Mouse (Mus musculus) E14TG2a.4 (cell line): ENCODE results near the gene Gm12830.

Experiments
- H3K27me3 ChIP-seq: 2 replicates; pipeline ENCODE4 v1.6.1; 2014; ENCODE audit warnings: low read length, control low read depth; ENCODE audit not compliant: insufficient read depth
- H3K36me3 ChIP-seq: 2 replicates; pipeline ENCODE4 v1.6.1; 2014; ENCODE audit warnings: low read length, control low read depth; ENCODE audit not compliant: insufficient read depth
- H3K4me1 ChIP-seq: replicated peaks from 2 replicates; pipeline ENCODE4 v1.6.1; 2014; ENCODE audit warnings: low read depth, low read length, control low read depth
- H3K4me3 ChIP-seq: replicated peaks from 2 replicates; pipeline ENCODE4 v1.5.1; 2014; ENCODE audit warnings: mild to moderate bottlenecking, low read length
- H3K9me3 ChIP-seq: 2 replicates; pipeline ENCODE4 v1.6.1; 2014; ENCODE audit warnings: low read length, control low read depth
- CTCF ChIP-seq: conservative IDR thresholded peaks from 2 replicates; pipeline ENCODE4 v1.5.1; 2014; ENCODE audit warnings: low read length
- NANOG ChIP-seq: IDR thresholded peaks from 2 replicates; pipeline ENCODE4 v1.6.1; 2014; ENCODE audit warnings: borderline replicate concordance, low read length, mixed read lengths
- POU5F1 ChIP-seq: IDR thresholded peaks from 2 replicates; pipeline ENCODE4 v1.6.1; 2014; ENCODE audit warnings: low read length, borderline replicate concordance

Gm12830 gene

GRCm38 (mm10) chr4:114901643-114902351 is 80.3 kb downstream of the Gm12830 start:
- peak overlapping the region; percentile 52 for H3K4me3 ChIP-seq
- H3K9me3 ChIP-seq = no peaks in the 10 kb centered on the region
- TF ChIP-seq POU5F1 (no peak), CTCF (no peak), NANOG (no peak)
- H3K4me1 ChIP-seq = peaks cover 35% of the 10 kb centered on the region
- no peaks in the 10 kb centered on the region for H3K36me3 ChIP-seq
- peaks cover 100% of the 10 kb centered on the region for H3K27me3 ChIP-seq

GRCm38 (mm10) chr4:114902641-114903421 is 81.3 kb downstream of the Gm12830 start:
- Histone ChIP-seq H3K4me3 (0 out of 2 replicates have a peak overlapping the region, but pooled peaks have one; percentile 23), H3K36me3 (no peaks in the 10 kb centered on the region), H3K27me3 (peaks cover 100% of the 10 kb centered on the region), H3K9me3 (no peaks in the 10 kb centered on the region), H3K4me1 (peaks cover 41% of the 10 kb centered on the region)
- TF ChIP-seq NANOG (no peak), POU5F1 (no peak), CTCF (no peak)

- no peak overlapping the region for H3K4me3 ChIP-seq
- no peak for TF ChIP-seq POU5F1
- no peak for TF ChIP-seq CTCF
- no peak for TF ChIP-seq NANOG
Measured at GRCm38 (mm10) chr4:114903422-114903782, 81.9 kb downstream of the Gm12830 start.

GRCm38 (mm10) chr4:114905501-114905900 is 84.0 kb downstream of the Gm12830 start:
- TF ChIP-seq CTCF (no peak), NANOG (no peak), POU5F1 (no peak)
- H3K27me3 ChIP-seq = peaks cover 98% of the 10 kb centered on the region

More at GRCm38 (mm10) chr4:114903422-114903782, 81.9 kb downstream of the Gm12830 start:
- H3K9me3 ChIP-seq = no peaks in the 10 kb centered on the region
- peaks cover 41% of the 10 kb centered on the region for H3K4me1 ChIP-seq
- peaks cover 99% of the 10 kb centered on the region for H3K27me3 ChIP-seq
- no peaks in the 10 kb centered on the region for H3K36me3 ChIP-seq

More at GRCm38 (mm10) chr4:114905501-114905900, 84.0 kb downstream of the Gm12830 start:
- Histone ChIP-seq H3K36me3 (no peaks in the 10 kb centered on the region), H3K4me1 (peaks cover 45% of the 10 kb centered on the region), H3K4me3 (no peak overlapping the region), H3K9me3 (no peaks in the 10 kb centered on the region)
